Mouse (Mus musculus): Measurements from ENCODE around the gene Bckdhb. TPM values are rescaled to one million over a fixed set of nuclear protein-coding genes. Genes with fewer than 3 reads are reported as not detected.

Bckdhb gene
- polyA plus RNA-seq (2017; shearing (Covaris generic)): 10.3 TPM

DNA sequence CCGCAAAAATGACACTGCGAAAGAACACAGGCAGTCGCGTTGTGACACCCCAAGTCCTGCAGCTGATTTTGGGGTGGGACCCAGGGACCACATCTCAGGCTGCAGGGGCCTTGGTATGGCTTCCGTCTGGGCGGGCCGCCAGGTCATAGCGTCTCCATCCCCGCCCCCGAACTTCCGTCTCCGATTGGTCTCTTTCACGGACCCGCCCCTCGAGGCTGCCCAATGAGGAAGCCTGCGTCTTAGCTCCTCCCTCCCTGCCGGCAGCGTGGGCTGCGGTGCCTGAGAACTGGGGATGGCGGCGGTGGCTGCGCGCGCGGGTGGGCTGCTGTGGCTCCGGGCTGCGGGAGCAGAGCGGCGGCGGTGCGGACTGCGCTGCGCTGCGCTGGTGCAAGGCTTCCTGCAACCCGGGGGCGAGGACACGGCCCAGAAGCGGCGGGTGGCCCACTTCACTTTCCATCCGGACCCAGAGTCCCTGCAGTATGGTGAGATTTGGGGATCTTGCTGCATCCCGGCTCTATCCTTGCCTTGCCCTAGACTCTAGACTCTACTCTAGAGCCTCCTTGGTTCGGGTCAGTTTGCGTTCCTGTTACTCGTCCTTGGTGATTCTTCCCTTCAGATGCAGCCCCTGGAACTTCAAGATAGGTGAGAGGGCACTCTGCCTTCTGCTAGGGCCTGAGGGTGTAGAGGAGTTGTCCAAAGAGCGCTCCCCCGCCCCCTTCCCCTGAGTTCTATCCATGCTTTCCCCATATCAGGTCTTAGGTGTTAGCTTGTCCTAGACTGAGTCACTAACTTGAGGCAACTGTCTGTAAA is at the start of gene Bckdhb:
Gene Bckdhb, plus strand, starts transcription at position 268 of the 810 bp plus-strand sequence.

Other genes starting within 250 kb of the Bckdhb start
- 0.84 TPM for gene Elovl4, start 118.9 kb upstream of the Bckdhb start, polyA plus RNA-seq (2017; shearing (Covaris generic))
- gene Ttk, start 90.5 kb upstream of the Bckdhb start, polyA plus RNA-seq (2017; shearing (Covaris generic)): 0.37 TPM

All from effector memory CD4-positive, alpha-beta T cell, adult 5 months (primary cell).